Comparison of ENCODE assay signal across 25 mouse cellular contexts in the genomic region with DNA sequence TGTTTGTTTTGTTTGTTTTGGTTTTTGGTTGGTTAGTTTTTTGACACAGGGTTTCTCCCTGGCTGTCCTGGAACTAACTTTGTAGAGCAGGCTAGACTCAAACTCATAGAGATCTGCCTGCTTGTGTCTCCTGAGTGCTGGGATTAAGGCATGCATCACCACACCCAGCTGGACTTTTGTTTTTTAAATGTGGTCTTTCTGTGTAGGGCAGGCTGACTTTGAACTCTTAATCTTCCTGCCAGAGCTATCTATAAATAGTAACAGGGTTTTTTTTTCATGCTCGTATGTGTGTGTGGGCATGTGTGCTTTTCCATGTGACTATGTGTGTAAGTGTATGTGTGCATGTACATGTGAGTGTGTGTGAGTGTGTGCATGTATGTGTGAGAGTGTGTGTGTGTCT. TPM values are rescaled to one million over a fixed set of nuclear protein-coding genes. Genes with fewer than 3 reads are reported as not detected.
DNase-seq lines count a peak whose midpoint lies in the region; ATAC-seq and TF ChIP-seq lines count a peak whose summit lies in the region.
"Had no signal": no experiment of that assay in that cellular context is flagged by ENCODE, and none has a peak within 500 bp of the region (broad histone marks: within the 10 kb centered on the region; RNA-seq: fewer than 3 reads in every experiment).

No protein-coding gene starts in this region.

- peak overlapping the region; percentile 45; the same call in 1 of the 2 replicates for H3K27ac ChIP-seq in heart, postnatal 0 days (ENCODE audit: low read depth)
- H3K27ac ChIP-seq in bone marrow, adult 2 months (ENCODE audit: control insufficient read depth, insufficient read depth, low read depth, low read length, poor library complexity), result peak overlapping the region; percentile 71; the same call in 1 of the 2 replicates
- no peak overlapping the region for H3K27ac ChIP-seq in kidney, embryonic 16.5 days (ENCODE audit: low read length)
- no peak overlapping the region for H3K27ac ChIP-seq in stomach, postnatal 0 days (replicated peaks)
- H3K27ac ChIP-seq: forebrain, embryonic 10.5 days; heart, embryonic 13.5 days; hindbrain, embryonic 15.5 days; layer of hippocampus, adult 2 months; liver, embryonic 14.5 days; lung, embryonic 15.5 days; midbrain, embryonic 15.5 days; neural tube, embryonic 12.5 days had no signal

- no peak for DNase-seq in heart, postnatal 0 days (ENCODE audit: low spot score)
- DNase-seq in heart, postnatal 36 days, result no peak
- DNase-seq in 416B (ENCODE audit: low read depth), result peak; percentile 27
- no peak for DNase-seq in stomach, postnatal 0 days (ENCODE audit: low spot score)
- DNase-seq: adrenal gland, postnatal 25 days; cerebellum, adult 9-11 months; gastrocnemius, postnatal 25 days; heart, adult 18-20 months; heart, postnatal 4 days; kidney, adult 2 months; kidney, postnatal 25 days; layer of hippocampus, postnatal 36 days; retina, postnatal 1 day; right cerebral cortex, postnatal 25 days had no signal

- no peak for ATAC-seq in heart, postnatal 0 days (ENCODE audit: insufficient read depth, low read depth)
- ATAC-seq in kidney, embryonic 16.5 days (ENCODE audit: low FRiP score, low TSS enrichment), result no peak
- no peak for ATAC-seq in stomach, postnatal 0 days (ENCODE audit: low FRiP score, low TSS enrichment)
- ATAC-seq: midbrain, embryonic 15.5 days had no signal

- intact Hi-C loops in heart, postnatal 36 days (cut with DNase I), result no loop called here

- H3K4me3 ChIP-seq in heart, postnatal 0 days (ENCODE audit: low read depth, low read length), result no peak overlapping the region
- peak overlapping the region; percentile 27; the same call in 1 of the 2 replicates for H3K4me3 ChIP-seq in E14TG2a.4 (replicated peaks; ENCODE audit: low read length)
- no peak overlapping the region for H3K4me3 ChIP-seq in bone marrow, adult 2 months (replicated peaks; ENCODE audit: control insufficient read depth, low read depth, low read length)
- no peak overlapping the region for H3K4me3 ChIP-seq in kidney, embryonic 16.5 days (ENCODE audit: low read length)
- H3K4me3 ChIP-seq in stomach, postnatal 0 days (ENCODE audit: low read depth, low read length), result no peak overlapping the region
- H3K4me3 ChIP-seq: forebrain, embryonic 10.5 days; heart, embryonic 13.5 days; hindbrain, embryonic 15.5 days; layer of hippocampus, adult 2 months; lung, embryonic 15.5 days; midbrain, embryonic 15.5 days; neural tube, embryonic 12.5 days had no signal

- no peak for TF ChIP-seq POLR2A in bone marrow, adult 2 months (IDR thresholded peaks at IDR 0.05; ENCODE audit: borderline replicate concordance, control insufficient read depth, low read depth, low read length)

- H3K36me3 ChIP-seq in heart, postnatal 0 days (replicated peaks; ENCODE audit: control insufficient read depth, insufficient read depth, low read length), result peaks cover 46% of the 10 kb centered on the region
- H3K36me3 ChIP-seq in E14TG2a.4 (ENCODE audit: insufficient read depth, low read length), result peaks cover 89% of the 10 kb centered on the region
- H3K36me3 ChIP-seq in kidney, embryonic 16.5 days (ENCODE audit: insufficient read depth, low read length), result peaks cover 56% of the 10 kb centered on the region
- peaks cover 16% of the 10 kb centered on the region; the same call in 1 of the 2 replicates for H3K36me3 ChIP-seq in stomach, postnatal 0 days (ENCODE audit: control insufficient read depth, insufficient read depth, low read length)

- 18% methylated on average over 1 of the region's 1 CpGs for WGBS in heart, postnatal 0 days
- 33% methylated on average over 1 of the region's 1 CpGs for WGBS in bone marrow, adult 2 months
- WGBS in kidney, embryonic 16.5 days, result 77% methylated on average over 1 of the region's 1 CpGs
- 55% methylated on average over 1 of the region's 1 CpGs for WGBS in stomach, postnatal 0 days

- H3K27me3 ChIP-seq in heart, postnatal 0 days (ENCODE audit: control insufficient read depth, insufficient read depth, low read length), result no peaks in the 10 kb centered on the region
- no peaks in the 10 kb centered on the region for H3K27me3 ChIP-seq in E14TG2a.4 (ENCODE audit: insufficient read depth, low read length)
- H3K27me3 ChIP-seq in kidney, embryonic 16.5 days (ENCODE audit: insufficient read depth, low read length), result no peaks in the 10 kb centered on the region
- no peaks in the 10 kb centered on the region for H3K27me3 ChIP-seq in stomach, postnatal 0 days (ENCODE audit: control insufficient read depth, insufficient read depth, low read length)
- H3K27me3 ChIP-seq: heart, embryonic 13.5 days; hindbrain, embryonic 15.5 days; lung, embryonic 15.5 days; midbrain, embryonic 15.5 days; neural tube, embryonic 12.5 days had no signal

- 0 out of 2 replicates have a peak, but pooled peaks cover 6% of the 10 kb centered on the region for H3K4me1 ChIP-seq in heart, postnatal 0 days (ENCODE audit: control insufficient read depth, insufficient read depth)
- H3K4me1 ChIP-seq in E14TG2a.4 (replicated peaks; ENCODE audit: low read depth, low read length), result peaks cover 64% of the 10 kb centered on the region
- no peaks in the 10 kb centered on the region for H3K4me1 ChIP-seq in bone marrow, adult 2 months (ENCODE audit: control insufficient read depth, insufficient read depth, low read length)
- no peaks in the 10 kb centered on the region for H3K4me1 ChIP-seq in kidney, embryonic 16.5 days (ENCODE audit: insufficient read depth, low read length)
- no peaks in the 10 kb centered on the region for H3K4me1 ChIP-seq in stomach, postnatal 0 days (replicated peaks; ENCODE audit: control insufficient read depth, insufficient read depth)
- H3K4me1 ChIP-seq: forebrain, embryonic 10.5 days; hindbrain, embryonic 15.5 days; lung, embryonic 15.5 days; midbrain, embryonic 15.5 days; neural tube, embryonic 12.5 days had no signal

- no peak for TF ChIP-seq CTCF in heart, postnatal 0 days (IDR thresholded peaks at IDR 0.05; ENCODE audit: low read depth)
- no peak for TF ChIP-seq CTCF in E14TG2a.4 (conservative IDR thresholded peaks at IDR 0.05; ENCODE audit: low read length)
- no peak for TF ChIP-seq CTCF in bone marrow, adult 2 months (IDR thresholded peaks at IDR 0.05; ENCODE audit: control insufficient read depth, insufficient read depth, low read length)
- TF ChIP-seq CTCF in stomach, postnatal 0 days (IDR thresholded peaks at IDR 0.05; ENCODE audit: low read depth), result no peak

- no peak overlapping the region for H3K4me2 ChIP-seq in heart, postnatal 0 days (ENCODE audit: low read depth, low read length)
- no peak overlapping the region for H3K4me2 ChIP-seq in kidney, embryonic 16.5 days (replicated peaks; ENCODE audit: low read depth, low read length)
- no peak overlapping the region for H3K4me2 ChIP-seq in stomach, postnatal 0 days (replicated peaks; ENCODE audit: low read depth)
- H3K4me2 ChIP-seq: heart, embryonic 13.5 days; hindbrain, embryonic 15.5 days; lung, embryonic 15.5 days; midbrain, embryonic 15.5 days; neural tube, embryonic 12.5 days had no signal

- H3K9ac ChIP-seq in heart, postnatal 0 days (replicated peaks; ENCODE audit: low read depth, low read length), result no peak overlapping the region
- no peak overlapping the region for H3K9ac ChIP-seq in kidney, embryonic 16.5 days (replicated peaks; ENCODE audit: low read length)
- H3K9ac ChIP-seq in stomach, postnatal 0 days (ENCODE audit: low read length), result no peak overlapping the region
- H3K9ac ChIP-seq: heart, embryonic 13.5 days; hindbrain, embryonic 15.5 days; liver, embryonic 14.5 days; lung, embryonic 15.5 days; midbrain, embryonic 15.5 days; neural tube, embryonic 12.5 days had no signal

- TF ChIP-seq EP300 in heart, postnatal 0 days (IDR thresholded peaks at IDR 0.05; ENCODE audit: low read depth), result no peak
- no peak for TF ChIP-seq EP300 in stomach, postnatal 0 days (optimal IDR thresholded peaks at IDR 0.05)

- no peaks in the 10 kb centered on the region for H3K9me3 ChIP-seq in heart, postnatal 0 days (replicated peaks; ENCODE audit: control insufficient read depth, low read length)
- H3K9me3 ChIP-seq in E14TG2a.4 (ENCODE audit: low read length), result no peaks in the 10 kb centered on the region
- H3K9me3 ChIP-seq in kidney, embryonic 16.5 days (ENCODE audit: low read length), result no peaks in the 10 kb centered on the region
- no peaks in the 10 kb centered on the region for H3K9me3 ChIP-seq in stomach, postnatal 0 days (ENCODE audit: control insufficient read depth, low read length)
- H3K9me3 ChIP-seq: forebrain, embryonic 10.5 days; heart, embryonic 13.5 days; hindbrain, embryonic 15.5 days; lung, embryonic 15.5 days; midbrain, embryonic 15.5 days; neural tube, embryonic 12.5 days had no signal

RNA-seq across cellular contexts. Expression of a gene that starts 17.5 kb away (rescaled TPM):
- total RNA-seq in heart, postnatal 0 days (2014; rRNA removed; ENCODE audit: low replicate concordance), result 23.0 and 38.1 TPM in 2 replicates
- polyA plus RNA-seq in heart, postnatal 0 days (2015; fragmentation: Nextera tagmentation; extraction: Ambion mirVana), result 2.3 and 2.8 TPM in 2 replicates
- total RNA-seq in heart, postnatal 36 days (2021), result 10 to 100 TPM; 16.0 to 16.2 TPM
- polyA plus RNA-seq in bone marrow, adult 2 months (2011; ENCODE audit: insufficient read depth, insufficient read length, low replicate concordance, missing spikeins), result 4.1 and 6.5 TPM in 2 replicates
- 7.2 and 9.1 TPM in 2 replicates for polyA plus RNA-seq in kidney, embryonic 16.5 days (2015; fragmentation: Nextera tagmentation; extraction: Ambion mirVana)
- polyA plus RNA-seq in stomach, postnatal 0 days (2015; fragmentation: Nextera tagmentation; extraction: Ambion mirVana), result 1.9 and 2.3 TPM in 2 replicates

RNA-seq across cellular contexts. Expression of a gene that starts 17.7 kb away (rescaled TPM):
- 2.3 TPM in 2 replicates for total RNA-seq in heart, postnatal 0 days (2014; rRNA removed; ENCODE audit: low replicate concordance)
- 3.9 and 4.4 TPM in 2 replicates for polyA plus RNA-seq in heart, postnatal 0 days (2015; fragmentation: Nextera tagmentation; extraction: Ambion mirVana)
- 1 to 10 TPM; 1.5 to 4.4 TPM for total RNA-seq in heart, postnatal 36 days (2021)
- polyA plus RNA-seq in bone marrow, adult 2 months (2011; ENCODE audit: insufficient read depth, insufficient read length, low replicate concordance, missing spikeins), result 6.6 TPM in 1 of 2 replicates, not detected in the other
- 24.6 and 28.8 TPM in 2 replicates for polyA plus RNA-seq in kidney, embryonic 16.5 days (2015; fragmentation: Nextera tagmentation; extraction: Ambion mirVana)
- polyA plus RNA-seq in stomach, postnatal 0 days (2015; fragmentation: Nextera tagmentation; extraction: Ambion mirVana), result 9.6 and 10.6 TPM in 2 replicates

RNA-seq across cellular contexts. Expression of a gene that starts 32.9 kb away (rescaled TPM):
- 46.5 and 71.5 TPM in 2 replicates for total RNA-seq in heart, postnatal 0 days (2014; rRNA removed; ENCODE audit: low replicate concordance)
- polyA plus RNA-seq in heart, postnatal 0 days (2015; fragmentation: Nextera tagmentation; extraction: Ambion mirVana), result 22.4 and 22.6 TPM in 2 replicates
- 10 to 100 TPM; 48.2 to 50.1 TPM for total RNA-seq in heart, postnatal 36 days (2021)
- 26.5 and 27.1 TPM in 2 replicates for polyA plus RNA-seq in bone marrow, adult 2 months (2011; ENCODE audit: insufficient read depth, insufficient read length, low replicate concordance, missing spikeins)
- 62.0 and 62.8 TPM in 2 replicates for polyA plus RNA-seq in kidney, embryonic 16.5 days (2015; fragmentation: Nextera tagmentation; extraction: Ambion mirVana)
- polyA plus RNA-seq in stomach, postnatal 0 days (2015; fragmentation: Nextera tagmentation; extraction: Ambion mirVana), result 24.0 TPM in 2 replicates

Comparison
In these comparisons a context has a peak if more than half of its experiments do, and no peak if none do; other contexts are left out.
1. H3K27ac ChIP-seq: peak in heart, postnatal 0 days (single experiment) and bone marrow, adult 2 months (single experiment); none in kidney, embryonic 16.5 days (single experiment) and stomach, postnatal 0 days (single experiment).